Mouse (Mus musculus): ENCODE data around the gene Ext2.

GRCm38 (mm10) chr2:93647924-93648575, 174.3 kb downstream of the Ext2 start:
- TF ChIP-seq CTCF (IDR thresholded peaks at IDR 0.05; ENCODE audit: low read depth): no peak
- TF ChIP-seq EP300 (IDR thresholded peaks at IDR 0.05; ENCODE audit: low read depth): no peak

Measured in liver, postnatal 0 days (tissue).